ENCODE assay signal across 27 mouse cellular contexts in the genomic region with DNA sequence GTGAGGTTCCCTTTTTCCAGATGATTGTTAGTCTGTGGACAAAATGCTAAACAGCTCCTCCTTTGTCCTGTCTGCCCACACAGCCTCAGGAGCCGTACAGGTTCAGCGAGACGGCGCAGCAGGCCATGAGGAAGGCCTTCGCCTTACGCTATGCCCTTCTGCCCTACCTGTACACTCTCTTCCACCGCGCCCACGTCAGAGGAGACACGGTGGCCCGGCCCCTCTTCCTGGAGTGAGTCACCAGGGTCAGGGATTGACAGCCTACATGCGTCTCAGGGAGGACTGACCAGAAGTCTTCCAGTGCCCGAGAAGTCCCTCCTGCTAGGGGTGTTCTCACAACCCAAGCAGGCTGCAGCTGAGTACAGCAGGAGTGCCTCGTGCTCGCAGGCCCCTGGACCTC. TPM values are rescaled to one million over a fixed set of nuclear protein-coding genes. Genes with fewer than 3 reads are reported as not detected.
DNase-seq lines count a peak whose midpoint lies in the region; ATAC-seq and TF ChIP-seq lines count a peak whose summit lies in the region.
"Had no signal": no experiment of that assay in that cellular context is flagged by ENCODE, and none has a peak within 500 bp of the region (broad histone marks: within the 10 kb centered on the region; RNA-seq: fewer than 3 reads in every experiment).

No protein-coding gene starts in this region.

- intact Hi-C loops in gastrocnemius, adult 2 months (cut with DNase I) = no loop called here

- no peak overlapping the region for H3K4me2 ChIP-seq in forebrain, embryonic 13.5 days
- no peak overlapping the region for H3K4me2 ChIP-seq in intestine, embryonic 15.5 days (replicated peaks)
- no peak overlapping the region for H3K4me2 ChIP-seq in stomach, postnatal 0 days (replicated peaks; ENCODE audit: low read depth)
- H3K4me2 ChIP-seq: embryonic facial prominence, embryonic 13.5 days; heart, embryonic 12.5 days; heart, embryonic 15.5 days; hindbrain, embryonic 13.5 days had no signal

- no peak overlapping the region for H3K4me3 ChIP-seq in forebrain, embryonic 10.5 days
- no peak overlapping the region for H3K4me3 ChIP-seq in forebrain, embryonic 13.5 days
- H3K4me3 ChIP-seq in intestine, embryonic 15.5 days (replicated peaks) = no peak overlapping the region
- H3K4me3 ChIP-seq in stomach, postnatal 0 days (ENCODE audit: low read depth, low read length) = no peak overlapping the region
- H3K4me3 ChIP-seq in gastrocnemius, adult 2 months = no peak overlapping the region
- H3K4me3 ChIP-seq: embryonic facial prominence, embryonic 10.5 days; embryonic facial prominence, embryonic 13.5 days; erythroblast, embryonic 14.5 days; heart, embryonic 12.5 days; heart, embryonic 15.5 days; hindbrain, embryonic 10.5 days; hindbrain, embryonic 13.5 days had no signal

- TF ChIP-seq CTCF in stomach, postnatal 0 days (IDR thresholded peaks at IDR 0.05; ENCODE audit: low read depth) = no peak
- TF ChIP-seq CTCF in gastrocnemius, adult 2 months (IDR thresholded peaks at IDR 0.05) = no peak

- no peaks in the 10 kb centered on the region for H3K27me3 ChIP-seq in forebrain, embryonic 10.5 days (ENCODE audit: poor library complexity, severe bottlenecking)
- no peaks in the 10 kb centered on the region for H3K27me3 ChIP-seq in forebrain, embryonic 13.5 days
- H3K27me3 ChIP-seq in intestine, embryonic 15.5 days (replicated peaks) = no peaks in the 10 kb centered on the region
- no peaks in the 10 kb centered on the region for H3K27me3 ChIP-seq in stomach, postnatal 0 days (ENCODE audit: control insufficient read depth, insufficient read depth, low read length)
- H3K27me3 ChIP-seq: embryonic facial prominence, embryonic 13.5 days; heart, embryonic 12.5 days; heart, embryonic 15.5 days; hindbrain, embryonic 13.5 days had no signal

- no peak for ATAC-seq in forebrain, embryonic 13.5 days
- ATAC-seq in intestine, embryonic 15.5 days = peak; percentile 75
- peak; percentile 89 for ATAC-seq in stomach, postnatal 0 days (ENCODE audit: low FRiP score, low TSS enrichment)
- ATAC-seq: activated CD4-positive, CD25-positive, alpha-beta regulatory T cell, adult 4 months; forebrain, embryonic 14.5 days; forebrain, postnatal 0 days had no signal

- no peak for DNase-seq in forebrain, embryonic 10.5 days (ENCODE audit: extremely low spot score, low spot score)
- peak; percentile 40 for DNase-seq in large intestine, adult 2 months (ENCODE audit: low read depth, low spot score)
- DNase-seq in stomach, postnatal 0 days (ENCODE audit: low spot score) = peak; percentile 80
- DNase-seq in gastrocnemius, adult 2 months = no peak
- DNase-seq in spleen, adult 12 weeks (ENCODE audit: low spot score) = no peak
- DNase-seq: adrenal gland, adult 8-10 months; adrenal gland, postnatal 25 days; cerebellum, adult 11-12 months; cerebellum, adult 8-10 months; cerebellum, postnatal 10 days; embryo, embryonic 11 days; forebrain, postnatal 0 days; gastrocnemius, postnatal 25 days; heart, adult 18-20 months; heart, postnatal 10 days; heart, postnatal 36 days had no signal

- TF ChIP-seq EP300 in stomach, postnatal 0 days (optimal IDR thresholded peaks at IDR 0.05) = no peak

- peak overlapping the region; percentile 4; the same call in 1 of the 2 replicates for H3K27ac ChIP-seq in forebrain, embryonic 10.5 days
- no peak overlapping the region for H3K27ac ChIP-seq in forebrain, embryonic 13.5 days
- H3K27ac ChIP-seq in intestine, embryonic 15.5 days = no peak overlapping the region
- no peak overlapping the region for H3K27ac ChIP-seq in stomach, postnatal 0 days (replicated peaks)
- no peak overlapping the region for H3K27ac ChIP-seq in gastrocnemius, adult 2 months
- H3K27ac ChIP-seq: embryonic facial prominence, embryonic 10.5 days; embryonic facial prominence, embryonic 13.5 days; heart, embryonic 15.5 days; hindbrain, embryonic 13.5 days had no signal

- peaks cover 30% of the 10 kb centered on the region for H3K36me3 ChIP-seq in forebrain, embryonic 10.5 days (replicated peaks)
- H3K36me3 ChIP-seq in forebrain, embryonic 13.5 days (ENCODE audit: poor library complexity, severe bottlenecking) = peaks cover 58% of the 10 kb centered on the region
- H3K36me3 ChIP-seq in intestine, embryonic 15.5 days = peaks cover 15% of the 10 kb centered on the region
- H3K36me3 ChIP-seq in stomach, postnatal 0 days (ENCODE audit: control insufficient read depth, insufficient read depth, low read length) = peaks cover 7% of the 10 kb centered on the region; the same call in 1 of the 2 replicates

- H3K4me1 ChIP-seq in forebrain, embryonic 10.5 days = no peaks in the 10 kb centered on the region
- H3K4me1 ChIP-seq in forebrain, embryonic 13.5 days = no peaks in the 10 kb centered on the region
- no peaks in the 10 kb centered on the region for H3K4me1 ChIP-seq in intestine, embryonic 15.5 days (replicated peaks)
- no peaks in the 10 kb centered on the region for H3K4me1 ChIP-seq in stomach, postnatal 0 days (replicated peaks; ENCODE audit: control insufficient read depth, insufficient read depth)
- H3K4me1 ChIP-seq: hindbrain, embryonic 13.5 days had no signal

- WGBS in forebrain, embryonic 10.5 days = 88% methylated on average over 15 of the region's 15 CpGs
- WGBS in forebrain, embryonic 13.5 days = 87% methylated on average over 15 of the region's 15 CpGs
- 70% methylated on average over 15 of the region's 15 CpGs for whole genome bisulfite sequencing in intestine, embryonic 15.5 days
- WGBS in large intestine, adult 2 months = 47% methylated on average over 15 of the region's 15 CpGs
- 72% methylated on average over 15 of the region's 15 CpGs for WGBS in stomach, postnatal 0 days

- no peak overlapping the region for H3K9ac ChIP-seq in forebrain, embryonic 13.5 days
- no peak overlapping the region for H3K9ac ChIP-seq in intestine, embryonic 15.5 days
- no peak overlapping the region for H3K9ac ChIP-seq in stomach, postnatal 0 days (ENCODE audit: low read length)
- H3K9ac ChIP-seq: embryonic facial prominence, embryonic 13.5 days; forebrain, postnatal 0 days; heart, embryonic 12.5 days; heart, embryonic 15.5 days; hindbrain, embryonic 13.5 days had no signal

- no peaks in the 10 kb centered on the region for H3K9me3 ChIP-seq in forebrain, embryonic 10.5 days
- no peaks in the 10 kb centered on the region for H3K9me3 ChIP-seq in forebrain, embryonic 13.5 days (replicated peaks)
- no peaks in the 10 kb centered on the region for H3K9me3 ChIP-seq in intestine, embryonic 15.5 days
- H3K9me3 ChIP-seq in stomach, postnatal 0 days (ENCODE audit: control insufficient read depth, low read length) = no peaks in the 10 kb centered on the region
- H3K9me3 ChIP-seq: embryonic facial prominence, embryonic 10.5 days; embryonic facial prominence, embryonic 13.5 days; heart, embryonic 12.5 days; heart, embryonic 15.5 days; hindbrain, embryonic 10.5 days; hindbrain, embryonic 13.5 days had no signal

RNA-seq across cellular contexts. Expression of gene Gaa, which starts 13.3 kb away (rescaled TPM):
- polyA plus RNA-seq in forebrain, embryonic 10.5 days (2016; fragmentation: Nextera tagmentation; extraction: Ambion mirVana) = 27.5 and 28.4 TPM in 2 replicates
- polyA plus RNA-seq in forebrain, embryonic 13.5 days (2015; fragmentation: Nextera tagmentation; extraction: Ambion mirVana) = 26.8 and 33.6 TPM in 2 replicates
- polyA plus RNA-seq in intestine, embryonic 15.5 days (2015; fragmentation: Nextera tagmentation; extraction: Ambion mirVana) = 66.3 and 69.1 TPM in 2 replicates
- 33.2 and 42.2 TPM in 2 replicates for polyA plus RNA-seq in large intestine, adult 2 months (2012; rRNA removed)
- polyA plus RNA-seq in stomach, postnatal 0 days (2015; fragmentation: Nextera tagmentation; extraction: Ambion mirVana) = 30.8 and 35.5 TPM in 2 replicates
- total RNA-seq in gastrocnemius, adult 2 months (2021) = 100 to 1,000 TPM; 148 to 177 TPM

RNA-seq across cellular contexts. Expression of gene Eif4a3, which starts 18.9 kb away (rescaled TPM):
- 511 and 516 TPM in 2 replicates for polyA plus RNA-seq in forebrain, embryonic 10.5 days (2016; fragmentation: Nextera tagmentation; extraction: Ambion mirVana)
- polyA plus RNA-seq in forebrain, embryonic 13.5 days (2015; fragmentation: Nextera tagmentation; extraction: Ambion mirVana) = 366 and 398 TPM in 2 replicates
- polyA plus RNA-seq in intestine, embryonic 15.5 days (2015; fragmentation: Nextera tagmentation; extraction: Ambion mirVana) = 335 and 348 TPM in 2 replicates
- 107 and 109 TPM in 2 replicates for polyA plus RNA-seq in large intestine, adult 2 months (2012; rRNA removed)
- polyA plus RNA-seq in stomach, postnatal 0 days (2015; fragmentation: Nextera tagmentation; extraction: Ambion mirVana) = 183 and 197 TPM in 2 replicates
- total RNA-seq in gastrocnemius, adult 2 months (2021) = 10 to 100 TPM; 42.1 to 51.6 TPM

RNA-seq across cellular contexts. Expression of gene Card14, which starts 26.5 kb away (rescaled TPM):
- polyA plus RNA-seq in forebrain, embryonic 10.5 days (2016; fragmentation: Nextera tagmentation; extraction: Ambion mirVana) = 0.04 TPM in 1 of 2 replicates, not detected in the other
- polyA plus RNA-seq in forebrain, embryonic 13.5 days (2015; fragmentation: Nextera tagmentation; extraction: Ambion mirVana) = not detected in 2 replicates
- polyA plus RNA-seq in intestine, embryonic 15.5 days (2015; fragmentation: Nextera tagmentation; extraction: Ambion mirVana) = 5.1 and 5.6 TPM in 2 replicates
- 8.7 and 11.9 TPM in 2 replicates for polyA plus RNA-seq in large intestine, adult 2 months (2012; rRNA removed)
- 1.8 and 1.9 TPM in 2 replicates for polyA plus RNA-seq in stomach, postnatal 0 days (2015; fragmentation: Nextera tagmentation; extraction: Ambion mirVana)
- total RNA-seq in gastrocnemius, adult 2 months (2021) = under 1 TPM; 0.33 to 0.54 TPM
- total RNA-seq: heart, adult 18-20 months had no signal

RNA-seq across cellular contexts. Expression of gene Ccdc40, which starts 52.7 kb away (rescaled TPM):
- 23.1 and 23.6 TPM in 2 replicates for polyA plus RNA-seq in forebrain, embryonic 10.5 days (2016; fragmentation: Nextera tagmentation; extraction: Ambion mirVana)
- polyA plus RNA-seq in forebrain, embryonic 13.5 days (2015; fragmentation: Nextera tagmentation; extraction: Ambion mirVana) = 14.3 and 17.2 TPM in 2 replicates
- 2.5 and 2.6 TPM in 2 replicates for polyA plus RNA-seq in intestine, embryonic 15.5 days (2015; fragmentation: Nextera tagmentation; extraction: Ambion mirVana)
- 0.25 and 0.26 TPM in 2 replicates for polyA plus RNA-seq in large intestine, adult 2 months (2012; rRNA removed)
- polyA plus RNA-seq in stomach, postnatal 0 days (2015; fragmentation: Nextera tagmentation; extraction: Ambion mirVana) = 0.92 and 1.2 TPM in 2 replicates
- not detected for total RNA-seq in gastrocnemius, adult 2 months (2021)

RNA-seq across cellular contexts. Expression of gene Tbc1d16, which starts 52.7 kb away (rescaled TPM):
- 22.5 and 22.7 TPM in 2 replicates for polyA plus RNA-seq in forebrain, embryonic 10.5 days (2016; fragmentation: Nextera tagmentation; extraction: Ambion mirVana)
- polyA plus RNA-seq in forebrain, embryonic 13.5 days (2015; fragmentation: Nextera tagmentation; extraction: Ambion mirVana) = 45.3 and 46.0 TPM in 2 replicates
- polyA plus RNA-seq in intestine, embryonic 15.5 days (2015; fragmentation: Nextera tagmentation; extraction: Ambion mirVana) = 13.9 and 15.3 TPM in 2 replicates
- 4.0 and 4.4 TPM in 2 replicates for polyA plus RNA-seq in large intestine, adult 2 months (2012; rRNA removed)
- 4.8 and 6.3 TPM in 2 replicates for polyA plus RNA-seq in stomach, postnatal 0 days (2015; fragmentation: Nextera tagmentation; extraction: Ambion mirVana)
- total RNA-seq in gastrocnemius, adult 2 months (2021) = 10 to 100 TPM; 30.7 to 36.6 TPM

Comparison
In these comparisons a context has a peak if more than half of its experiments do, and no peak if none do; other contexts are left out.
1. DNase-seq: peak in large intestine, adult 2 months (single experiment) and stomach, postnatal 0 days (single experiment); none in forebrain, embryonic 10.5 days (single experiment), gastrocnemius, adult 2 months (single experiment) and spleen, adult 12 weeks (single experiment).